8 mouse cellular contexts compared by ENCODE assay signal in the genomic region with DNA sequence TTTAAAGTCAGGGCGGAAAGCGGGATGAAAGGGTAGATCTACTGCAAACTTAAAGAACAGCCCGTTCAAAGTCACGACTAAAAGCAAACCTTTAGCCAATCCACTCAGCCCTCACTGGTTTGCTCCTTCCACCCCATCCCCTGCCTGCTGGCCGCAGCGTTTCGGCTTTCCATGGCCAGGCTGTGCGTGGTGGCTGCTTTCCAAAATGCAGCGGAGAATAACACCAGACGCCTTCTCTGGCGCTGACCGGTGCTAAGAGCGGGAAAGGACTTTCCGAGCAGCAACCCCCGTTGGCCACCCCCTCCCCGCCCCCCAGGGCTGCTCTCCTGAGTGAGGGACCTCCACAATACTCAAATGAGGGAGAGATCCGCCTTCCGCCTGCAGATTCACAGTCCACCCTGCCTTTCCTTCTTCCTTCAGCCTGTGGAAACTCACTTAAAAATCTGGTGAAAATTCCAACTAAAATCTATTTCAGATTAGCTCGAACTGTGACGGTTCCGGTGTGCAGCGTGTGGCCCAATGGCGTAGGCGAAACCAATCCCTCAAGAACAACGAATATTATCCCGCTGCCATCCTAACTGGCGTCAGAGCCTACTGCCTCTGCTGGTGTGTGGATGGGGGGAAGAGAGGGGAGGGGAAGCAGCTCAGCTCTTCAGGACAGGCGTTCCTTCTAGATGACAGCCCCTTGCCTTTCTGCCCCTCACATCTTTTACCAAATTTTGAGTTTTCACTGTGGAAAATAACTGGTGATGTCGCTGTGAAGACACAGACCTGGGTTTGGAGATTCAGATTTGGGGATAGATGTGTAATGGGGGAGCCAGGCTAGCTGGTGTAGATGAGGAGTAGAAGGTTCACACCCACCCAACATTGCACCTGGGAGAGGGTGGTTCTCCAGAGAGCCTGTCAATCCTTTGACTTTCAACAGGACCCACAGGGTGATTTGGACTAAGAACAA. TPM values are rescaled to one million over a fixed set of nuclear protein-coding genes. Genes with fewer than 3 reads are reported as not detected.
DNase-seq lines count a peak whose midpoint lies in the region; ATAC-seq and TF ChIP-seq lines count a peak whose summit lies in the region.

No protein-coding gene starts in this region.

- H3K4me3 ChIP-seq in embryonic fibroblast, embryonic 13.5 days (ENCODE audit: insufficient read depth, low read length), result peak overlapping the region; percentile 23
- H3K4me3 ChIP-seq in heart, postnatal 0 days (ENCODE audit: low read depth, low read length), result peak overlapping the region; percentile 64
- peak overlapping the region; percentile 58 for H3K4me3 ChIP-seq in liver, embryonic 11.5 days (ENCODE audit: low read depth, low read length)
- H3K4me3 ChIP-seq in olfactory bulb, adult 2 months (ENCODE audit: insufficient read depth, low read depth, low read length), result peak overlapping the region; percentile 52

- H3K27ac ChIP-seq in embryonic fibroblast, embryonic 13.5 days (ENCODE audit: insufficient read depth, low read length), result no peak overlapping the region
- no peak overlapping the region for H3K27ac ChIP-seq in heart, postnatal 0 days (ENCODE audit: low read depth)
- no peak overlapping the region for H3K27ac ChIP-seq in liver, embryonic 11.5 days (ENCODE audit: low read depth, low read length)
- H3K27ac ChIP-seq in olfactory bulb, adult 2 months (ENCODE audit: insufficient read depth, low read depth, low read length), result peak overlapping the region; percentile 90

- TF ChIP-seq CTCF in embryonic fibroblast, embryonic 13.5 days (IDR thresholded peaks at IDR 0.05; ENCODE audit: borderline replicate concordance, insufficient read depth, low read length), result no peak
- TF ChIP-seq CTCF in heart, postnatal 0 days (IDR thresholded peaks at IDR 0.05; ENCODE audit: low read depth), result no peak
- no peak for TF ChIP-seq CTCF in olfactory bulb, adult 2 months (IDR thresholded peaks at IDR 0.05; ENCODE audit: insufficient read depth, low read depth, low read length)

- no peak overlapping the region for H3K9ac ChIP-seq in heart, postnatal 0 days (replicated peaks; ENCODE audit: low read depth, low read length)
- H3K9ac ChIP-seq in liver, embryonic 11.5 days (ENCODE audit: low read depth, low read length), result no peak overlapping the region

- no peak for TF ChIP-seq EP300 in heart, postnatal 0 days (IDR thresholded peaks at IDR 0.05; ENCODE audit: low read depth)

- no peaks in the 10 kb centered on the region for H3K9me3 ChIP-seq in heart, postnatal 0 days (replicated peaks; ENCODE audit: control insufficient read depth, low read length)
- H3K9me3 ChIP-seq in liver, embryonic 11.5 days (ENCODE audit: control insufficient read depth, low read length), result no peaks in the 10 kb centered on the region

- DNase-seq in adrenal gland, adult 2 months, result peak; percentile 62
- no peak for DNase-seq in adrenal gland, postnatal 4 days (ENCODE audit: low spot score in 2 of 2)
- DNase-seq in heart, postnatal 0 days (ENCODE audit: low spot score), result peak; percentile 37
- peak; percentile 51 for DNase-seq in kidney, postnatal 14 days
- DNase-seq in liver, embryonic 11.5 days (ENCODE audit: low spot score), result peak; percentile 35
- no peak for DNase-seq in thymus, adult 18-20 months

- no peaks in the 10 kb centered on the region for H3K36me3 ChIP-seq in heart, postnatal 0 days (replicated peaks; ENCODE audit: control insufficient read depth, insufficient read depth, low read length)
- no peaks in the 10 kb centered on the region for H3K36me3 ChIP-seq in liver, embryonic 11.5 days (ENCODE audit: control insufficient read depth, insufficient read depth, low read length)

- H3K27me3 ChIP-seq in heart, postnatal 0 days (ENCODE audit: control insufficient read depth, insufficient read depth, low read length), result peaks cover 50% of the 10 kb centered on the region
- peaks cover 60% of the 10 kb centered on the region for H3K27me3 ChIP-seq in liver, embryonic 11.5 days (replicated peaks; ENCODE audit: control insufficient read depth, insufficient read depth, low read length)

- H3K4me1 ChIP-seq in embryonic fibroblast, embryonic 13.5 days (ENCODE audit: control insufficient read depth, insufficient read depth, low read length), result no peaks in the 10 kb centered on the region
- no peaks in the 10 kb centered on the region for H3K4me1 ChIP-seq in heart, postnatal 0 days (ENCODE audit: control insufficient read depth, insufficient read depth)
- no peaks in the 10 kb centered on the region for H3K4me1 ChIP-seq in liver, embryonic 11.5 days (replicated peaks; ENCODE audit: control insufficient read depth, insufficient read depth, low read length)
- peaks cover 5% of the 10 kb centered on the region for H3K4me1 ChIP-seq in olfactory bulb, adult 2 months (ENCODE audit: control insufficient read depth, insufficient read depth, low read length)

- no peak for TF ChIP-seq POLR2A in embryonic fibroblast, embryonic 13.5 days (IDR thresholded peaks at IDR 0.05; ENCODE audit: low read depth, low read length)
- TF ChIP-seq POLR2A in olfactory bulb, adult 2 months (IDR thresholded peaks at IDR 0.05; ENCODE audit: insufficient read depth, low read depth, low read length), result no peak

- WGBS in heart, postnatal 0 days, result 1% methylated on average over 29 of the region's 29 CpGs
- WGBS in liver, embryonic 11.5 days, result 4% methylated on average over 29 of the region's 29 CpGs
- WGBS in olfactory bulb, adult 2 months, result 1% methylated on average over 29 of the region's 29 CpGs

- peak overlapping the region; percentile 95 for H3K4me2 ChIP-seq in heart, postnatal 0 days (ENCODE audit: low read depth, low read length)
- H3K4me2 ChIP-seq in liver, embryonic 11.5 days, result peak overlapping the region; percentile 86

- ATAC-seq in heart, postnatal 0 days (ENCODE audit: insufficient read depth, low read depth), result peak; percentile 52
- ATAC-seq in liver, embryonic 11.5 days (replicated peaks; ENCODE audit: low FRiP score), result peak; percentile 34; the same call in 1 of the 2 replicates

RNA-seq across cellular contexts. Expression of a gene that starts 0.9 kb away (rescaled TPM):
- total RNA-seq in adrenal gland, adult 2 months (2021), result 1 to 10 TPM; 1.1 to 3.1 TPM
- polyA plus RNA-seq in adrenal gland, adult 2 months (2012; rRNA removed), result 2.0 and 2.8 TPM in 2 replicates
- total RNA-seq in adrenal gland, postnatal 4 days (2021), result 1 to 10 TPM; 1.9 to 2.9 TPM
- polyA plus RNA-seq in embryonic fibroblast, embryonic 13.5 days (2011; ENCODE audit: insufficient read length, low read depth, missing spikeins), result 1.0 and 1.7 TPM in 2 replicates
- 0.08 and 4.6 TPM in 2 replicates for total RNA-seq in heart, postnatal 0 days (2014; rRNA removed; ENCODE audit: low replicate concordance)
- 0.41 and 0.73 TPM in 2 replicates for polyA plus RNA-seq in heart, postnatal 0 days (2015; fragmentation: Nextera tagmentation; extraction: Ambion mirVana)
- 0.96 and 1.2 TPM in 2 replicates for polyA plus RNA-seq in liver, embryonic 11.5 days (2014; fragmentation: Nextera tagmentation; extraction: Ambion mirVana)
- polyA plus RNA-seq in olfactory bulb, adult 2 months (2012; ENCODE audit: insufficient read depth, insufficient read length, low replicate concordance, missing spikeins), result not detected in 2 replicates

Comparison
In these comparisons a context has a peak if more than half of its experiments do, and no peak if none do; other contexts are left out.
1. DNase-seq: peak in adrenal gland, adult 2 months (single experiment), heart, postnatal 0 days (single experiment), kidney, postnatal 14 days (single experiment) and liver, embryonic 11.5 days (single experiment); none in adrenal gland, postnatal 4 days (0 of 2) and thymus, adult 18-20 months (0 of 2).
2. Peak in every context shown above with its lines, with median percentiles within 50 percentile points of each other: H3K4me3 ChIP-seq.